Mouse (Mus musculus) cerebellum, adult 2 months (tissue): ENCODE results near the gene Snx33.

Experiments
- CTCF ChIP-seq: fragments of 200-500 bp; IDR thresholded peaks from 2 replicates; pipeline ENCODE4 v1.5.1; 2011; ENCODE audit warnings: low read depth, mild to moderate bottlenecking, control low read depth, low read length, moderate library complexity, borderline replicate concordance; ENCODE audit not compliant: insufficient read depth
- POLR2A ChIP-seq: fragments of 200-500 bp; IDR thresholded peaks from 2 replicates; pipeline ENCODE4 v1.6.1; 2011; ENCODE audit warnings: low read length, control low read depth, borderline replicate concordance; ENCODE audit not compliant: insufficient read depth

DNA sequence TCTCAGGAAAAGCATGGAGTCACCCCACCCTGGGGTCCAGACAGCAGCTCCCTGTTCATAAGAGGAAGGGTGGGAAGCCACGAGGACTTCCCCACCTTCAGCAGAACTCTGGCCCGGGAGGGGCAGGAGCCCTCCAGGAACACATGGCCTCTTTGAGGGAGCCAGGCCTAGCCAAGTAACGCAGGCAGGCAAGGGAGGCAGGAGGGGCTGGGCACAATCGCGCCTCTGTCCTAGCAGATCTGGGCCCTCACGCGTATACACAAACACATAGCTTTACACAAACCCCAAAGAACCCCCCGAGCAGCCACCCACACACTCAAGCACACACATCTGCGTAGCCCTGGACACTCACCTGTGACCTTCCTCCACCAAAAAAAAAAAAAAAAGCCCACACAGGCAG lies 47.4 kb downstream of the Snx33 start:
- TF ChIP-seq POLR2A (no peak), CTCF (no peak)
